Mouse (Mus musculus): Measurements from ENCODE around the gene Ciart.
"Not testable (repeated sequence)": the region's sequence is repeated elsewhere in the genome, so short reads cannot be mapped to it uniquely, and the experiment has no call there.

Gene Ciart

DNA sequence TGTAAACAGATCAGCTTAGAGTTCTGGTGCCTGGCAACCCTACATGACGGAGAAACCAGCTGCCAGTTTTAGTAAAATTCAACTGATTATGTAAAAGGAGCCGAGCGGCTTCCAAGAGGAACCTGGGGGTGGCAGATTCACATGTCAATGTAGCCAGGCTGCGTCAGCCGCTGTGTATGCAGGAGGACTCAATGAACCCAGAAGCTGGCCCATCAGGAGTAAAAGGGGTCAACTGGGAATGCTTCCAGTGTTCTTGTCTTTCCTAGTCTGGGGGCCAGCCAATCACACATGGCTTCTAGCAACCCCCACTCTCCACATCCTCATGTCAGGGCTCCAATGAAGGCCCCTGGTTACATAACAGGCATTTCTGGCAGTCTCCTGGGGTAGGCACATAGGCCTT is 17.0 kb downstream of the Ciart start:
- no peak for DNase-seq (ENCODE audit: low spot score)

DNA sequence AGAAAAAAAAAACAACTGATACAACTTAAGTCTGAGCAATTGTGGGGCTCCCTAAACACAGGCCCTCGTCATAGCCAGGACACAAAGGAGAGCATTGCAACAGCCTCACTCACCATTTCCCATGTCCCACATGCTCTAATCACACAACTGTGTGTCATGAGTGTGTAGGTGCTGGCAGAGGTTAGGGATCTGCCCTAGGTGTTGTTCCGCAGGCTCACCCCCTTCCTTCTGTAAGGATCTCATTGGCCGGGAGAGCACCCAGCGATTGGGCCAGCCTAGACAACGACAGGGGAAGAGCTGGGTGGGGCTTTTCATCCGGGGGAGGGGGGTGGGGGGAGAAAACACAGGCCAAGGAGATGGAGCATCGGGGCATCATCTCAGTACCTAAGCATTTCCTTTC is 18.5 kb downstream of the Ciart start:
- DNase-seq (ENCODE audit: low spot score), result no peak

DNA sequence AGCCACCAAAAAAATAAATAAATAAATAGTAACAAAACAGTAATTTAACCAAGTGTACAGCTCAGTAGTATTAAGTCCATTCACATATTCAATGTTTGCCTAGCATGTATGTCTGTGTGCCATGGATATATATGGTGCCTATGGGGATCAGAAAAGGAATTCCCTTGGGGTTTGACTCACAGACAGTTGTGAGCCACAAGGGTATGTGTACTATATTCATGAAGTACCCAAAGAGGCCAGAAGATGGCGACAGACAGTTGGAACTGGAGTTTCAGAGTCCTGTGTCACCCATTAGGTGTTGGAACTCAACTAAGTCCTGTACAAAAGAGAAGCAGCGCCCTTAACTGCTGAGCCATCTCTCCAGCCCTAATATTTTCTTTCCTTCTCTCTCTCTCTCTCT is 20.3 kb downstream of the Ciart start:
- DNase-seq (ENCODE audit: low spot score), result peak; percentile 70

DNA sequence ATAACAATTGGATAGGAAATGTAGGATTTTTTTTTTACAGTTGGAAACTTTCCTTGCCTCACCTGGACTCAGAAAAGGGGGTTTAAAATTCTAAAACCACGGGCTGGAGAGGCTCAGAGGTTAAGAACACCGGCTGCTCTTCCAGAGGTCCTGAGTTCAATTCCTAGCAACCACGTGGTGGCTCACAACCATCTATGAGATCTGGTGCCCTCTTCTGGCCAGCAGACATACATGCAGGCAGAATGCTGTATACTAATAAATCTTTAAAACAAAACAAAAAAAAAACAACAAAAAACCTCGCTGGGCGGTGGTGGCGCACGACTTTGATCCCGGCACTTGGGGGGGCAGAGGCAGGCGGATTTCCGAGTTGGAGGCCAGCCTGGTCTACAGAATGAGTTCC is 20.8 kb downstream of the Ciart start:
- DNase-seq (ENCODE audit: low spot score), result no peak

- DNase-seq (ENCODE audit: low spot score), result no peak
Measured at GRCm38 (mm10) chr3:95860323-95860722, 21.7 kb downstream of the Ciart start.

DNA sequence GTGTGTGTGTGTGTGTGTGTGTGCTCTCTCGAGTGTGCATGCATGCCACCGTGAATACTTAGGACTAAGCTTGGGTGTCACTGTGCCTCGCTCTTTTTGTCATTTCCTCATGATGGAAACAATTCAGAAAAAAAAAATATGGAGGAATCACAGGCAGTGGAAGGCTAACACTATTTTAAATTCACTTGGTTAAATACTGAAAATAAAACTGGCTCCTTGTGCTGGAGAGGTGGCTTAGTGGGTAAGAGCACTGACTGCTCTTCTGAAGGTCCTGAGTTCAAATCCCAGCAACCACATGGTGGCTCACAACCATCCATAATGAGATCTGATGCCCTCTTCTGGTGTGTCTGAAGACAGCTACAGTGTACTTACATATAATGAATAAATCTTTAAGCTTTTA is 23.8 kb downstream of the Ciart start:
- not testable (repeated sequence) for DNase-seq (ENCODE audit: low spot score)

DNA sequence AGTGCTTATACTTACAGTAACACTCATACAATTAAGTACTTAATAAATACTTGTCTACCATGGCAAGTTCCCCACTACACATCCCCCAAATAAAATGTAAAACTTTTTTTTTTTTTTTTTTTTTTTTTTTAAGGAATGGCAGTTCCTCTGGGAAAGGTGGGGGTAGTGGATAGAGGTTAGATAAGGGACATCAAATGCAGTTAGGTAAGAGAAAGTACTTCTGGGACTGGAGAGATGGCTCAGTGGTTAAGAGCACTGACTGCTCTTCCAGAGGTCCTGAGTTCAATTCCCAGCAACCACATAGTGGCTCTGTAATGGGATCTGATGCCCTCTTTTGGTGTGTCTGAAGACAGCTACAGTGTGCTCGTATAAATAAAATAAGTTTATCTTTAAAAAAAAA is 25.0 kb downstream of the Ciart start:
- not testable (repeated sequence) for DNase-seq (ENCODE audit: low spot score)

- no peak for DNase-seq (ENCODE audit: low spot score)
Measured at GRCm38 (mm10) chr3:95856115-95856514, 25.9 kb downstream of the Ciart start.

DNA sequence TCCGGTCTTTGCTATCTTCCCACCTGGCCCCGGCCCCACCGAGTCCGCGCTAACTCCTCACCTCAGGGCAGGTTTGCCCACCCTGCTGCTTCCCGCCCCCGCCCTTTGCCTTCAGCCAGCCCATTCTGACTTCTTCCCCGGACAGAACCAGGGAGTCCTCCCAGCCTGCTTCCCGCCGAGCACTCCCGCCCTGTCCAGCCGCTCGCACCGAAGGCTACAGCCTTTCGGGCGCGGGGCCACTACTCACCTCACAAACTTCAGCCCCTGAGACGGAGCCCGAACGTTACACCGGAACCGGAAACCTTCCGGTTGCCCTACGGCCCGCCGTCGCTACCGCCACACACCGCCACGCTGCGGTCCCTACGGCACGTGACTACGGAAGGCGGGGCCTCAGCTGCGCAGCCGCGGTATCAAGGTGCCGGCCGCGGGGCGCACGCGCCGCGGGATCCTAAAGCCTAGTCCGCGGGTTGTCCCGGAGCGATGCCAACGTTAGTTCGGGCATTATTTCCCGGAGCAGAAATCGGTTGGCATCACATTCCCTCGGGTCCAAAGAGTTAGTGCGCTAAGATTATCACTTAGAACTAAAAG is 26.5 kb downstream of the Ciart start, which contains the start of gene Prpf3:
TSS of gene Prpf3 (minus strand) at position 384 of the 588 bp plus-strand sequence.
- DNase-seq (ENCODE audit: low spot score), result peak; percentile 95

DNA sequence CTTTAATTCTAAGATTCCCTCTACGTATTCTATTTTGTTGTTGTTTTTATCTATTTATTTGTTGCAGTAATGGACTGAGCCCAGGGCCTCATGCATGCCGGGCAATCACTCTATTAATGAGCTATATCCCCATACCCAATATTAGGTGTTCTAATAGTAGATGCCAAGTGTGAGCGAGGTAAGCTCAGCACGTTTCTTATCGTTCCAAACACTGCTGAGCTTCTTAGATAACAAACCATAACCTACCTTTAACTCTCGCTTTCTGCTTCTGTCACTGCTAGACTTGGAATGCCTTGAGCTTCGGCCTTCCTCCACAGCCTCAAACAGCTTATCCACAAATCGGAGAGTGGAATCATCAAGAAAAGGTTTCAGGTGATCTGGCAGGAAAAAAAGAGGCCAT is 30.7 kb downstream of the Ciart start:
- DNase-seq (ENCODE audit: low spot score), result no peak

- no peak for DNase-seq (ENCODE audit: low spot score)
Measured at GRCm38 (mm10) chr3:95850611-95851010, 31.4 kb downstream of the Ciart start.

DNA sequence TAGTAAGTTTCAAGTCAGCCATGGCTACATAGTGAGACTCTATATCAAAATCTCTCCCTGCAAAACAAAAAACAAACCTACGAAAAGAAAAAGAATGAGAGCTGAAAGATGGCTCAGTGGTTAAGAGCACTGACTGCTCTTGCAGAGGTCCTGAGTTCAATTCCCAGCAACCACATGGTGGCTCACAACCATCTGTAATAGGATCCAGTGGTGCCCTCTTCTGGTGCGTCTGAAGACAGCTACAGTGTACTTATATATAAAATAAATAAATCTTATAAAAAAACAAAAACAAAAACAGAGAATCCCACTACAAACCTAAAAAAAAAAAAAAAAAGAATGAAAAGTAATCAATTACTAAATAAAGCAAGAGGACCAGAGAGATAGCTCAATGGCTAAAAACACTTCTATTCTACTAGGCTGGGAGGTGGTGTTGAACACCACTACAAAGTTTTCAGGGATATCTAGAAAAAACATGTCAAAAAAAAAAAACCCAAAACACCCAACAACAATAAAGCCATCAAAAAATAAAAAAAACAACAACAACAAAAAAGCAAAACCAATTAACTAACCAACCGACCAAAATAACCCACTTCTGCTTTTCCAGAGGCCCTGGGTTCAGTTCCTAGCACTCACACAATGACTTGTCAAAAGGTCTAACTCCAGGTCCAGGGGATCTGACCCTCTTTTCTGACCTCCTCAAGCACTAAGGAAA is 39.4 kb downstream of the Ciart start:
- no peak for DNase-seq (ENCODE audit: low spot score)

- no peak for DNase-seq (ENCODE audit: low spot score)
Measured at GRCm38 (mm10) chr3:95839250-95839649, 42.8 kb downstream of the Ciart start.

- DNase-seq (ENCODE audit: low spot score), result no peak
Measured at GRCm38 (mm10) chr3:95829053-95829452, 53.0 kb downstream of the Ciart start.

Data from testis, postnatal 14 days (tissue).